24 mouse cellular contexts compared by ENCODE assay signal in genomic region chr10:89589877-89590276, GRCm38 (mm10). TPM values are rescaled to one million over a fixed set of nuclear protein-coding genes. Genes with fewer than 3 reads are reported as not detected.
DNase-seq lines count a peak whose midpoint lies in the region; TF ChIP-seq lines count a peak whose summit lies in the region.
"Had no signal": no experiment of that assay in that cellular context is flagged by ENCODE, and none has a peak within 500 bp of the region (broad histone marks: within the 10 kb centered on the region; RNA-seq: fewer than 3 reads in every experiment).

No protein-coding gene starts in this region.

- H3K27ac ChIP-seq in CH12.LX (ENCODE audit: insufficient read depth, low read depth), result no peak overlapping the region
- H3K27ac ChIP-seq: embryonic facial prominence, embryonic 10.5 days; embryonic facial prominence, embryonic 12.5 days; forebrain, embryonic 13.5 days; forebrain, embryonic 15.5 days had no signal

- H3K4me3 ChIP-seq in CH12.LX (replicated peaks in 1 of 3; ENCODE audit: low read depth in 2 of 3, low read length in 2 of 3, poor library complexity in 1 of 3), result no peak overlapping the region
- H3K4me3 ChIP-seq: embryonic facial prominence, embryonic 10.5 days; embryonic facial prominence, embryonic 12.5 days; forebrain, embryonic 13.5 days; forebrain, embryonic 15.5 days had no signal

- H3K9me3 ChIP-seq in CH12.LX (replicated peaks; ENCODE audit: low read length), result peaks cover 3% of the 10 kb centered on the region
- H3K9me3 ChIP-seq: embryonic facial prominence, embryonic 10.5 days; embryonic facial prominence, embryonic 12.5 days; forebrain, embryonic 13.5 days; forebrain, embryonic 15.5 days had no signal

- no peak for TF ChIP-seq EP300 in CH12.LX (IDR thresholded peaks at IDR 0.05; ENCODE audit: low read length)

- no peak for TF ChIP-seq POLR2A in CH12.LX (IDR thresholded peaks at IDR 0.05; ENCODE audit: low read depth, low read length)

- no peaks in the 10 kb centered on the region; a peak in 1 of 4 replicates for H3K4me1 ChIP-seq in CH12.LX (ENCODE audit: control insufficient read depth in 1 of 2, insufficient read depth in 2 of 2)
- H3K4me1 ChIP-seq: embryonic facial prominence, embryonic 10.5 days; embryonic facial prominence, embryonic 12.5 days; forebrain, embryonic 13.5 days; forebrain, embryonic 15.5 days had no signal

- peak; percentile 12 for DNase-seq in CD4-positive helper T cell, adult 2 months (ENCODE audit: low read depth, low spot score)
- DNase-seq in CH12.LX (ENCODE audit: extremely low read depth), result peak; percentile 6
- DNase-seq in induced T-regulatory cell, adult 2 months (ENCODE audit: low read depth), result peak; percentile 39
- no peak for DNase-seq in heart, postnatal 36 days
- no peak for DNase-seq in urinary bladder, postnatal 14 days (ENCODE audit: low spot score)
- DNase-seq: adrenal gland, adult 8-10 months; adrenal gland, postnatal 14 days; adrenal gland, postnatal 36 days; B cell, adult 2 months; cerebellum, adult 11-12 months; cerebellum, adult 2 months; cerebellum, adult 9-10 months; cerebellum, postnatal 10 days; cerebellum, postnatal 25 days; forebrain, postnatal 0 days had no signal

- intact Hi-C loops in heart, postnatal 36 days (cut with DNase I), result no loop called here

- no peak for TF ChIP-seq CTCF in CH12.LX (conservative IDR thresholded peaks at IDR 0.05 in 1 of 2, IDR thresholded peaks at IDR 0.05 in 1 of 2; ENCODE audit: low read depth in 2 of 2, low read length in 2 of 2)

- no peaks in the 10 kb centered on the region for H3K27me3 ChIP-seq in CH12.LX (replicated peaks)
- H3K27me3 ChIP-seq: embryonic facial prominence, embryonic 12.5 days; forebrain, embryonic 13.5 days; forebrain, embryonic 15.5 days had no signal

- no peaks in the 10 kb centered on the region for H3K79me2 ChIP-seq in CH12.LX (replicated peaks; ENCODE audit: control insufficient read depth, extremely low read depth, insufficient read depth, poor library complexity, severe bottlenecking)

- no peak for TF ChIP-seq RAD21 in CH12.LX (IDR thresholded peaks at IDR 0.05; ENCODE audit: low read depth, low read length)

- H3K9ac ChIP-seq in CH12.LX (ENCODE audit: insufficient read depth, low read depth), result no peak overlapping the region
- H3K9ac ChIP-seq: embryonic facial prominence, embryonic 12.5 days; forebrain, embryonic 13.5 days; forebrain, embryonic 15.5 days; forebrain, postnatal 0 days had no signal

- dilution Hi-C loops in CH12.LX (cut with MboI; ENCODE audit: extremely low pct_ligation_motif_present, extremely low pct_unique_long_range_greater_than_20kb, low sequenced_read_pairs), result no loop called here

- in situ Hi-C loops in CH12.LX (cut with MboI; ENCODE audit: low pct_ligation_motif_present, low pct_unique_long_range_greater_than_20kb, low sequenced_read_pairs), result no loop called here

- H3K36me3 ChIP-seq in CH12.LX (replicated peaks in 1 of 2; ENCODE audit: control insufficient read depth in 1 of 2, insufficient read depth in 1 of 2, low read length in 1 of 2), result no peaks in the 10 kb centered on the region
- H3K36me3 ChIP-seq: embryonic facial prominence, embryonic 10.5 days; embryonic facial prominence, embryonic 12.5 days; forebrain, embryonic 15.5 days had no signal

- no peak overlapping the region for H3K4me2 ChIP-seq in CH12.LX (ENCODE audit: insufficient read depth, low read depth, poor library complexity, severe bottlenecking)
- H3K4me2 ChIP-seq: embryonic facial prominence, embryonic 12.5 days; forebrain, embryonic 13.5 days; forebrain, embryonic 15.5 days had no signal

TF ChIP-seq in CH12.LX, 34 proteins besides CTCF, POLR2A, EP300 and RAD21:
- TF ChIP-seq JUN (IDR thresholded peaks at IDR 0.05; ENCODE audit: insufficient read depth, low read depth, low read length), result no peak
- peak; percentile 64; the same call in 1 of the 2 replicates for TF ChIP-seq ZNF384 (IDR thresholded peaks at IDR 0.05; ENCODE audit: low read depth, low read length)

RNA-seq across cellular contexts. Expression of gene Slc17a8, which starts 31.2 kb away (rescaled TPM):
- not detected in 2 replicates for total RNA-seq in CH12.LX (2012; rRNA removed)
- not detected in 2 replicates for total RNA-seq in CH12.LX (2014; rRNA removed)
- not detected in 2 replicates for polyA plus RNA-seq in CH12.LX (2012; ENCODE audit: insufficient read length, low read depth)
- total RNA-seq in heart, postnatal 36 days (2021), result not detected
- total RNA-seq: adrenal gland, adult 18-20 months; ES-E14; MEL had no signal

RNA-seq across cellular contexts. Expression of gene Nr1h4, which starts 56.5 kb away (rescaled TPM):
- total RNA-seq in CH12.LX (2012; rRNA removed), result not detected in 2 replicates
- total RNA-seq in CH12.LX (2014; rRNA removed), result not detected in 2 replicates
- not detected in 2 replicates for polyA plus RNA-seq in CH12.LX (2012; ENCODE audit: insufficient read length, low read depth)
- under 1 TPM; 0.43 to 0.64 TPM for total RNA-seq in heart, postnatal 36 days (2021)
- total RNA-seq: ES-E14; forebrain, postnatal 0 days; MEL had no signal
- polyA plus RNA-seq: embryonic facial prominence, embryonic 10.5 days; embryonic facial prominence, embryonic 12.5 days; embryonic facial prominence, embryonic 14.5 days; forebrain, embryonic 11.5 days; forebrain, postnatal 0 days had no signal

Comparison
In these comparisons a context has a peak if more than half of its experiments do, and no peak if none do; other contexts are left out.
1. DNase-seq: peak in CD4-positive helper T cell, adult 2 months (single experiment), CH12.LX (single experiment) and induced T-regulatory cell, adult 2 months (single experiment); none in heart, postnatal 36 days (0 of 2) and urinary bladder, postnatal 14 days (single experiment).